Mouse (Mus musculus) macrophage (primary cell): ENCODE results near the gene Pacsin3. TPM values are rescaled to one million over a fixed set of nuclear protein-coding genes. Genes with fewer than 3 reads are reported as not detected.

Source experiments
- H3K27ac ChIP-seq: fragments of 350-480 bp; formaldehyde crosslinking; 2 replicates; pipeline ENCODE4 v1.9.0; 2021
- H3K36me3 ChIP-seq: fragments of 350-480 bp; formaldehyde crosslinking; 2 replicates; pipeline ENCODE4 v1.9.0; 2021; ENCODE audit errors: inconsistent target
- H3K4me3 ChIP-seq: fragments of 350-480 bp; formaldehyde crosslinking; 2 replicates; pipeline ENCODE4 v1.9.0; 2021; ENCODE audit errors: inconsistent target
- H3K79me2 ChIP-seq: fragments of 350-480 bp; formaldehyde crosslinking; 2 replicates; pipeline ENCODE4 v1.9.0; 2021; ENCODE audit errors: inconsistent target
- WGBS: methylation state at CpG from one replicate; pipeline ENCODE4 v1.1.7; 2026; ENCODE audit warnings: inconsistent platforms; ENCODE audit not compliant: missing documents; 5-methylcytosine and 5-hydroxymethylcytosine counted together
- polyA plus RNA-seq: library from polyadenylated mRNA; stranded (reverse); fragments of 250-400 nt; gene quantifications from 3 replicates; pipeline ENCODE4 v1.2.4, GENCODE M21; 2018; ENCODE audit warnings: inconsistent platforms

Pacsin3 gene
- polyA plus RNA-seq, 1 experiment from 2014 or later = 0.65 TPM

- Histone ChIP-seq H3K36me3 (peaks cover 35% of the 10 kb centered on the region), H3K27ac (no peak overlapping the region), H3K4me3 (no peak overlapping the region), H3K79me2 (no peaks in the 10 kb centered on the region)
- 78% methylated on average over 10 of the region's 10 CpGs for WGBS
Measured at GRCm38 (mm10) chr2:91278749-91279371, 23.1 kb downstream of the Pacsin3 start.

DNA sequence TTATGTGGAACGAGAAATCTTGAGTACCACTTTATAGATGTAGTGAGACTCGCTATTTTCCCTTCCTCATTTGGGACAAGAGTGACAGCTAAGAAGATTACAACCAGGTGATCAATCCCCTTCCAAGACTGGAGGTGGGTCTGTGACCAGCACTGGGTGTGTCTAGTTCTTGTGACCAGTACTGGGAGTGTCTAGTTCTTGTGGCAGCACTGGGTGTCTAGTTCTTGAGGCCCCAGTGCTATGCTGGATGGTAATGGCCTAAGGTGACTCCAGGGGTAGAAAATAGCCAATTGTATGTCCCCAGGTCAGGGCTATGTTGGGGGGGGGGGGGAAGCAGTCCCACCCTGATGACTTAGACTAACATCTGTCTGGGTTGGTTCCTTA is 23.6 kb downstream of the Pacsin3 start:
- WGBS = 70% methylated on average over 2 of the region's 2 CpGs

GRCm38 (mm10) chr2:91281366-91281765 is 25.6 kb downstream of the Pacsin3 start:
- Histone ChIP-seq H3K79me2 (no peaks in the 10 kb centered on the region), H3K4me3 (no peak overlapping the region), H3K27ac (no peak overlapping the region), H3K36me3 (peaks cover 10% of the 10 kb centered on the region; the same call in 1 of the 2 replicates)
- WGBS = 95% methylated on average over 5 of the region's 5 CpGs

More for the DNA sequence above, 23.6 kb downstream of the Pacsin3 start:
- no peaks in the 10 kb centered on the region for H3K79me2 ChIP-seq
- H3K27ac ChIP-seq = no peak overlapping the region
- peaks cover 30% of the 10 kb centered on the region for H3K36me3 ChIP-seq
- no peak overlapping the region for H3K4me3 ChIP-seq

DNA sequence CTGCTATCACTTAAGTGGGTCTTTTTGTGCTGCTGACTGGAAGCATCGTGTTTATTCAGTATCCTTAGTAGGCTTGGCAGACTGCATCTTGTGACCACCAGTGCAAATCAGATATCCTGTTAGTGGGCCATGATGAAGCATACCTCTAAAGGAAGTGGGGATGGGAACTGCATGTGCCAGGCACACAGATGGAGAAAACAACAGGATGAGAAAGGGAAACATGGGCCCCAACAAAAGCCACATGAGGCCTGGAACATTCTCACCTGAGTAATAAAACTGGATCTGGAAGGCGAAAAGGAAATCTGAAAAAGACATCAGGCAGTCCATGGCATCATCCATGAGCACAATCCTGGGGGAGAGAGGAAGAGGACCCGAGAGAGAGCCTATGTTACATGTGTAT is 28.2 kb downstream of the Pacsin3 start:
- no peak overlapping the region for H3K27ac ChIP-seq
- 72% methylated on average over 3 of the region's 3 CpGs for WGBS
- H3K4me3 ChIP-seq = no peak overlapping the region
- no peaks in the 10 kb centered on the region for H3K79me2 ChIP-seq
- H3K36me3 ChIP-seq = no peaks in the 10 kb centered on the region

GRCm38 (mm10) chr2:91284375-91285199 is 28.8 kb downstream of the Pacsin3 start:
- Histone ChIP-seq H3K36me3 (no peaks in the 10 kb centered on the region), H3K27ac (no peak overlapping the region), H3K4me3 (no peak overlapping the region), H3K79me2 (no peaks in the 10 kb centered on the region)
- 60% methylated on average over 13 of the region's 13 CpGs for WGBS

GRCm38 (mm10) chr2:91285885-91286505 is 30.2 kb downstream of the Pacsin3 start:
- no peaks in the 10 kb centered on the region for H3K36me3 ChIP-seq
- WGBS = 23% methylated on average over 7 of the region's 7 CpGs
- H3K4me3 ChIP-seq = no peak overlapping the region
- H3K79me2 ChIP-seq = no peaks in the 10 kb centered on the region
- H3K27ac ChIP-seq = no peak overlapping the region

- H3K79me2 ChIP-seq = no peaks in the 10 kb centered on the region
- no peak overlapping the region for H3K27ac ChIP-seq
- no peak overlapping the region for H3K4me3 ChIP-seq
- 91% methylated on average over 6 of the region's 6 CpGs for WGBS
- H3K36me3 ChIP-seq = no peaks in the 10 kb centered on the region
Measured at GRCm38 (mm10) chr2:91287563-91287962, 31.8 kb downstream of the Pacsin3 start.

GRCm38 (mm10) chr2:91291197-91292007 is 35.6 kb downstream of the Pacsin3 start:
- H3K36me3 ChIP-seq = no peaks in the 10 kb centered on the region
- H3K79me2 ChIP-seq = no peaks in the 10 kb centered on the region
- H3K4me3 ChIP-seq = no peak overlapping the region
- no peak overlapping the region for H3K27ac ChIP-seq
- WGBS = 91% methylated on average over 12 of the region's 12 CpGs

GRCm38 (mm10) chr2:91294226-91294625 is 38.5 kb downstream of the Pacsin3 start:
- 100% methylated on average over 3 of the region's 3 CpGs for WGBS
- H3K79me2 ChIP-seq = no peaks in the 10 kb centered on the region
- no peak overlapping the region for H3K4me3 ChIP-seq
- H3K27ac ChIP-seq = no peak overlapping the region
- no peaks in the 10 kb centered on the region for H3K36me3 ChIP-seq

DNA sequence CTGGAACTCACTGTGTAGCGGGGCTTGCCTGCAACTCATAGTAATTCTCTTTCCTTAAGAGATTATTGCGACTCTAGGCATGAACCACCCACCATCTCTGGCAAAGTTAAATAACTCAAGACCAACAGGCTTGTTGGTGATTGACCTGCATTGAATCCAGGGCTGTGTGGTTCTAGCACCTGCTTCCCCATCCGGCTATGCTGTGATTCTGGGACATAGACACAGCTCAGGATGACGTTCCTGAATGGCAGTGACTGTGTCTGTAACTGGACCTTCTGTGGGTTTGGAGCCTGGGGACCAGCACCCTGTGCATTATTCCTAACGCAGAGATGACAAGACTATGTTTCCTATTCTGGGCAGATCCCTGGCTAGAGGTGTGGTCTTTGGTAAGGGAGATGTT is 40.1 kb downstream of the Pacsin3 start:
- no peaks in the 10 kb centered on the region for H3K36me3 ChIP-seq
- H3K79me2 ChIP-seq = no peaks in the 10 kb centered on the region
- WGBS = 95% methylated on average over 5 of the region's 5 CpGs
- H3K4me3 ChIP-seq = no peak overlapping the region
- no peak overlapping the region for H3K27ac ChIP-seq

GRCm38 (mm10) chr2:91299156-91299555 is 43.4 kb downstream of the Pacsin3 start:
- H3K79me2 ChIP-seq = no peaks in the 10 kb centered on the region
- no peaks in the 10 kb centered on the region for H3K36me3 ChIP-seq
- no peak overlapping the region for H3K27ac ChIP-seq
- H3K4me3 ChIP-seq = no peak overlapping the region
- WGBS = 85% methylated on average over 3 of the region's 3 CpGs

GRCm38 (mm10) chr2:91300784-91301183 is 45.0 kb downstream of the Pacsin3 start:
- Histone ChIP-seq H3K79me2 (no peaks in the 10 kb centered on the region), H3K4me3 (no peak overlapping the region), H3K36me3 (no peaks in the 10 kb centered on the region), H3K27ac (no peak overlapping the region)
- WGBS = 100% methylated on average over 2 of the region's 2 CpGs

DNA sequence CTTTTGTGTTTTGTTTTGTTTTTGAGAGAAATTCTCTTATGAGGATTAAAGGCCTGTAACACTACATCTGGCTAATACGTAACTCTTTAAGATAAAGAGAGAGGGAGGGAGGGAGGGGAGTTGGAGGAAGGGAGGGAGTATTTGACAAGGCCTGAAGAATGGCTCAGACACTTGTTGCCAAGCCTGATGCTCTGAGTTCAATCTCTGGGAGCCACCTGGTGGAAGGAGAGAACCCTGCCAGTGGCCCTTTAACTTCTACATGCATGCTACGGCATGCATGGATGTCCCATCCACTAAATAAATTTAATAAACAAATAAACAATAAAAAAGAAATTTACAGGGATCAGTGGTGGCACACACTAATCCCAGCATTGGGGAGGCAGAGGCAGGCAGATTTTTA is 46.1 kb downstream of the Pacsin3 start:
- H3K36me3 ChIP-seq = no peaks in the 10 kb centered on the region
- 94% methylated on average over 2 of the region's 2 CpGs for WGBS
- no peaks in the 10 kb centered on the region for H3K79me2 ChIP-seq
- H3K4me3 ChIP-seq = no peak overlapping the region
- no peak overlapping the region for H3K27ac ChIP-seq

GRCm38 (mm10) chr2:91302845-91303244 is 47.1 kb downstream of the Pacsin3 start:
- Histone ChIP-seq H3K27ac (no peak overlapping the region), H3K4me3 (no peak overlapping the region), H3K36me3 (no peaks in the 10 kb centered on the region), H3K79me2 (no peaks in the 10 kb centered on the region)
- 83% methylated on average over 3 of the region's 3 CpGs for WGBS
